Mouse (Mus musculus) stomach, embryonic 14.5 days (tissue): ENCODE data around the gene Gm11549. TPM values are rescaled to one million over a fixed set of nuclear protein-coding genes. Genes with fewer than 3 reads are reported as not detected.

Experiments
- ATAC-seq: fragments of 200-750 bp; cut with Nextera tagmentation; 2 replicates; pipeline ENCODE4 v1.8.0; 2017; ENCODE audit warnings: low read depth, moderate TSS enrichment; ENCODE audit not compliant: insufficient number of reproducible peaks, insufficient read depth, low FRiP score
- H3K27ac ChIP-seq: fragments of 300-500 bp; sonication (generic); 2 replicates; pipeline ENCODE4 v1.5.1; 2014; ENCODE audit warnings: mild to moderate bottlenecking, low read length, moderate library complexity, mixed read lengths
- H3K27me3 ChIP-seq: fragments of 300-500 bp; sonication (generic); 2 replicates; pipeline ENCODE4 v1.6.1; 2014; ENCODE audit warnings: low read length, control low read depth, mixed read lengths; ENCODE audit not compliant: control insufficient read depth, insufficient read depth
- H3K36me3 ChIP-seq: fragments of 300-500 bp; sonication (generic); 2 replicates; pipeline ENCODE4 v1.6.1; 2014; ENCODE audit warnings: mild to moderate bottlenecking, control low read depth, low read length, moderate library complexity, mixed read lengths; ENCODE audit not compliant: control insufficient read depth, insufficient read depth
- H3K4me1 ChIP-seq: fragments of 300-500 bp; sonication (generic); 2 replicates; pipeline ENCODE4 v1.6.1; 2014; ENCODE audit warnings: low read length, control low read depth, mixed read lengths; ENCODE audit not compliant: control insufficient read depth, insufficient read depth
- H3K4me2 ChIP-seq: fragments of 300-500 bp; sonication (generic); replicated peaks from 2 replicates; pipeline ENCODE4 v1.6.1; 2014; ENCODE audit warnings: low read depth, low read length, control low read depth
- H3K4me3 ChIP-seq: fragments of 300-500 bp; sonication (generic); 2 replicates; pipeline ENCODE4 v1.5.1; 2014; ENCODE audit warnings: low read depth, low read length, control low read depth
- H3K9ac ChIP-seq: fragments of 300-500 bp; sonication (generic); replicated peaks from 2 replicates; pipeline ENCODE4 v1.6.1; 2014; ENCODE audit warnings: low read depth, mild to moderate bottlenecking, control low read depth, low read length, moderate library complexity, mixed read lengths
- H3K9me3 ChIP-seq: fragments of 300-500 bp; sonication (generic); 2 replicates; pipeline ENCODE4 v1.6.1; 2016; ENCODE audit warnings: low read depth, low read length, control low read depth; ENCODE audit not compliant: control insufficient read depth
- WGBS: fragments of 180-500 bp; shearing (Covaris S2); extraction: QIAGEN DNeasy Blood & Tissue Kit; methylation state at CpG from one replicate; pipeline ENCODE4 v1.1.7; 2014; 5-methylcytosine and 5-hydroxymethylcytosine counted together
- polyA plus RNA-seq: library from polyadenylated mRNA; unstranded; fragments of >200 nt; fragmentation: Nextera tagmentation; extraction: Ambion mirVana; gene quantifications from 2 replicates; pipeline ENCODE4 v1.2.1, GENCODE M21; 2014

Gene Gm11549
- polyA plus RNA-seq, 1 experiment from 2014 or later, result 0.30 TPM

DNA sequence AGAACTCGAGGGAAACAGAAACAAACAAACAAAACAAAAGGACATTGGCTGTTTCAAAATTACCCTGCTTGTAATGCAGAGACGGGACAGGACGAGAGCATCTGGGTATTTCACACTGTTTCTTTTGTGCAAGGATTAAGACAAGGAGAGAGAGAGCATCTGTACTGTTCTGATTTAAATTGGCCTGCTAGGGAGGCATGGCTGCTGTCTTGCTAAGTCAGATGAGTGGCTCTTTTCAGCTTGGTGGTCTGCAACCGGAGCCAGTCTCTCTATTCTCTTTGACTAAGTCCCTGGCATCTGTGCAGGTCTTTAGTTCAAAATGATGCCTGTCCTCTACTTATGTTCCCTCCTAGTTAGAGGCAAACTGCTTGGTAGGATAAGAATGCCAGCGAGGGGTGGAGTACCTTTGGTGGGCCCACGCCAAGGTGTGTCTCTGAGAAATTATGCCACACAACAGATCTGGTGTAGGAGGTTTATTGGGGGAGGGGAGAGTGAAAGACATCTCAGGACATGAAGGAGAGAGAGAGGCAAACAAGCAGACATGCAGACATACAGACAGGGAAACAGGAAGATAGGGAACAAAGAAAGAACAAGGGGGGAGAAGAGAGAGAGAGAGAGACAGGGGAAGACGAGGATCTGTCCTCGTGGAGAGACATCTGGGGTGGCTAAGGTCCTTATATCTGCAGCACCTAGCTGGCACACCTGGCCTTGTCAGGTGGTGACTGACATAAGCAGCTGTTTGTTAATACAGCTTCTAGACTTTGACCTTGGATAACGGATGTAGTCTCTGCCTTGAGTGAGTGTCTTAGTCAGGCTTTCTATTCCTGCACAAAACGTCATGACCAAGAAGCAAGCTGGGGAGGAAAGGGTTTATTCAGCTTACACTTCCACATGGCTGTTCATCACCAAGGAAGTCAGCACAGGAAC lies 15.5 kb downstream of the Gm11549 start:
- H3K27ac ChIP-seq, result no peak overlapping the region
- H3K36me3 ChIP-seq, result no peaks in the 10 kb centered on the region
- H3K4me1 ChIP-seq, result no peaks in the 10 kb centered on the region
- no peak overlapping the region for H3K9ac ChIP-seq
- H3K27me3 ChIP-seq, result no peaks in the 10 kb centered on the region
- ATAC-seq, result no peak
- no peaks in the 10 kb centered on the region for H3K9me3 ChIP-seq
- WGBS, result 67% methylated on average over 10 of the region's 10 CpGs
- H3K4me3 ChIP-seq, result no peak overlapping the region
- no peak overlapping the region for H3K4me2 ChIP-seq

DNA sequence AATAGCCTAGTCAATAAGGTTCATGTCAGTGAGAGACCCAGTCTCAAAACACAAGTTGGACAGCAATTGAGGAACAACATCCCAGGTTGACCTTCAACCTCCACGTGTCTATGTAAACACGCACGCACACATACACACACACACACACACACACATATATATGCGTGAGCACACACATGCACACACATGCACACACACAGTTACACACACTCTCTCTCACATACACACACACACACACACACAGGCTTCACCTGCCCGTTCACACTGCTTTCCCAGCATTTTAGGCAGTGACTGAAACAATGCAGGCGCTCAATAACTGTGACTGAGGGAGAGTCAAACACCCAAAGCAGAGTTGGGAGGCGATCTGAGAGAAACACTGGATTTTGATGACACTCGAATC lies 16.3 kb downstream of the Gm11549 start:
- no peak overlapping the region for H3K4me3 ChIP-seq
- H3K9me3 ChIP-seq, result no peaks in the 10 kb centered on the region
- 89% methylated on average over 8 of the region's 8 CpGs for WGBS
- H3K4me2 ChIP-seq, result no peak overlapping the region
- H3K4me1 ChIP-seq, result no peaks in the 10 kb centered on the region
- no peak for ATAC-seq
- no peaks in the 10 kb centered on the region for H3K27me3 ChIP-seq
- H3K36me3 ChIP-seq, result no peaks in the 10 kb centered on the region
- H3K9ac ChIP-seq, result no peak overlapping the region
- no peak overlapping the region for H3K27ac ChIP-seq

DNA sequence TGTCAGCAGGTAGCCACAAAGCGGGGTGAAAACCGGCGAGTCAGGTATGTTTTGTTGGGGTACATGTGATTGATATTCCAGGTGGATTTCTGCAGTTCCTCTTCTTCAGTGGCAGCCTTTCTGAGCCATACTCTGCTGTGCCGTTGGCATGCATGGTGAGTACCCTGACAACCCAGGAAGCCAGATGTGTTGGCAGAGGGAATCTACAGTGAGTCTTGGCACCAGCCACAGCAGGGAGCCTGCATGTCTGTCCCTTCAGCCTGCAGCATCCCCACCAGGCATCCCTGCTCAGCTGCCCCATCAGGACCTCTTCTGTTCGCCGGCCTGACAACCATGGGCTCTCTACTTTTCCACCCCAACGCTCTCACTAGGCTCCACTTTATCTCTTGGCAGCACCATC lies 20.1 kb downstream of the Gm11549 start:
- no peaks in the 10 kb centered on the region for H3K4me1 ChIP-seq
- no peaks in the 10 kb centered on the region for H3K36me3 ChIP-seq
- no peak overlapping the region for H3K4me3 ChIP-seq
- H3K27ac ChIP-seq, result no peak overlapping the region
- H3K27me3 ChIP-seq, result no peaks in the 10 kb centered on the region
- H3K9me3 ChIP-seq, result no peaks in the 10 kb centered on the region
- H3K4me2 ChIP-seq, result no peak overlapping the region
- ATAC-seq, result no peak
- WGBS, result 73% methylated on average over 7 of the region's 7 CpGs
- no peak overlapping the region for H3K9ac ChIP-seq

DNA sequence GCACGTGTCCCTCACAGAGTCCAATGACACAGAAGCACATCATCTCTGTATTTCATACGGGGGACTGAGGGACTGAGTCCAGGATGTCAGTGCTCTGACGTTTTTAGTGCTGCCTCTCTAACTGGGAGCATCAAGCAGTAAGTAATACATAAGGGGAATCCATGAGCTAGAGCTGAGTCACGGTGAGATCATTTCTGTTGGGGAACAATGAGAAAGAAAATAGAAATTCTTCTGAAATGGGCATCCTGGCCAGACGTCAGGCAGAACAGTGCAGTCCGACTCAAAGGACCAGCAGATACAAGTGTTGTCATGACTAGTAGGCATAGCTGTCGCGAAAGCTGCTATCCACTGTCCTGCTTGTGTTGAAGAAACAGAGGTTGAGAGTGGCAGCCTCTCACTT lies 20.6 kb downstream of the Gm11549 start:
- H3K4me2 ChIP-seq, result no peak overlapping the region
- WGBS, result 84% methylated on average over 8 of the region's 8 CpGs
- no peaks in the 10 kb centered on the region for H3K27me3 ChIP-seq
- no peak overlapping the region for H3K27ac ChIP-seq
- no peaks in the 10 kb centered on the region for H3K36me3 ChIP-seq
- no peak for ATAC-seq
- H3K4me3 ChIP-seq, result no peak overlapping the region
- no peaks in the 10 kb centered on the region for H3K4me1 ChIP-seq
- no peaks in the 10 kb centered on the region for H3K9me3 ChIP-seq
- no peak overlapping the region for H3K9ac ChIP-seq

DNA sequence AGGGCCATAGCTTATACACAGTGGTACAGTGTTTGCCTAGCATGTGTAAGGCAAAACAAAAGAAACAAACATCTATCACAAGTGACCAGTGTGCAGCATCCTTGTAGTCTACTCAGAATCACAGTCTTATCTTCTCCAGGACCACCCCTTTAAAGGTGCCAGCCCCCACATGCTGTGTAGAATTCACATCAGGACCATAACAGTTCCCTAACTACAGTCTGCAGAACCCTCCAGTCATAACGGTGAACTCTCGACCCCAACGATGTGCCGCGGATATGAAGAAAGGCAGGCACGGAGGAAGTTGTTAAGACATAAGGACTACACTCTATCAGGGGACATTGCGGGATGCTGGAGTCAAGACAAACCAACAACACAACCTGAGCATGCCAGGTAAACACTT lies 22.2 kb downstream of the Gm11549 start:
- H3K4me2 ChIP-seq, result no peak overlapping the region
- no peak for ATAC-seq
- H3K9me3 ChIP-seq, result no peaks in the 10 kb centered on the region
- no peak overlapping the region for H3K4me3 ChIP-seq
- H3K4me1 ChIP-seq, result no peaks in the 10 kb centered on the region
- WGBS, result 93% methylated on average over 7 of the region's 7 CpGs
- no peak overlapping the region for H3K27ac ChIP-seq
- no peak overlapping the region for H3K9ac ChIP-seq
- no peaks in the 10 kb centered on the region for H3K27me3 ChIP-seq
- H3K36me3 ChIP-seq, result no peaks in the 10 kb centered on the region

DNA sequence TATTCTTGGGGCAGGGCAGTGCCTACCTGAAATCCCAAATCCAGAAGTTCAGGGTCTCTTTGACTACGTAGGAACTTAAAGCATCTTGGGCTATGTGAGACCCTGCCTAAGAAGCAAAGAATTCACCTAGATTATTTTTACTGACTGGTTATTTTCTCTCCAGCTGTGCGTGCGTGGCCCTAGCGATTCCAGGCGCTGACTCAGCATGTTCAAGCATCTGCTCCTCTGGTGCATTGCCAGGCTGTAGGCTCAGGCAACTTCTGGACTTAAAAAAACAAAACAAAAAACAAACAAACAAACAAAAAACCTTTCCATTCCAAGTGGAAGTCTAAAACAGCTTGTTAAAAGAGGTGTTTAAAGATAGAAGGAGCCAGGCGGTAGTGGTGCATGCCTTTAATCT lies 23.4 kb downstream of the Gm11549 start:
- Histone ChIP-seq H3K4me1 (no peaks in the 10 kb centered on the region), H3K4me2 (no peak overlapping the region), H3K27me3 (no peaks in the 10 kb centered on the region), H3K27ac (no peak overlapping the region), H3K36me3 (no peaks in the 10 kb centered on the region), H3K4me3 (no peak overlapping the region), H3K9ac (no peak overlapping the region), H3K9me3 (no peaks in the 10 kb centered on the region)
- 85% methylated on average over 6 of the region's 6 CpGs for WGBS
- no peak for ATAC-seq

DNA sequence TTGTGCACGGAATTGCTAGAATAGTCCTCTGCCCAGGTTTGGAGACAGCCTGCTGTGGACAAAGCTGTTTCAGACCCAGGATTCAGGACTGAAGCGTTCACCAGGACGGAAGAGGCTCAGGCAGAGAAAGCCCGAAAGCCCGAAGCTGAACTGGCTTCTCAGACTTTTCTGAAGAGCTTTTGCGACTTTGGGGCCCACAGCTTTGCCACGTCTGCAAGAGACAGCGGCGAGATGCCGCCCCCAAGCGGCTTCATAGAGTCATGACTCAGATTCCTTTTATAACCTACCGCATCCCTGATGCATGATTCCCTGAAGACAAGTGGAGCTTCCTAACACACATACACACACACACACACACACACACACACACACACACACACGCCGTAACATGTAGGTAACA lies 24.9 kb downstream of the Gm11549 start:
- Histone ChIP-seq H3K9me3 (no peaks in the 10 kb centered on the region), H3K36me3 (no peaks in the 10 kb centered on the region), H3K4me1 (no peaks in the 10 kb centered on the region), H3K9ac (no peak overlapping the region), H3K27me3 (no peaks in the 10 kb centered on the region), H3K27ac (no peak overlapping the region), H3K4me3 (no peak overlapping the region), H3K4me2 (no peak overlapping the region)
- 0 out of 2 replicates have a peak, but pooled peaks have one; percentile 44 for ATAC-seq
- 15% methylated on average over 14 of the region's 14 CpGs for WGBS

DNA sequence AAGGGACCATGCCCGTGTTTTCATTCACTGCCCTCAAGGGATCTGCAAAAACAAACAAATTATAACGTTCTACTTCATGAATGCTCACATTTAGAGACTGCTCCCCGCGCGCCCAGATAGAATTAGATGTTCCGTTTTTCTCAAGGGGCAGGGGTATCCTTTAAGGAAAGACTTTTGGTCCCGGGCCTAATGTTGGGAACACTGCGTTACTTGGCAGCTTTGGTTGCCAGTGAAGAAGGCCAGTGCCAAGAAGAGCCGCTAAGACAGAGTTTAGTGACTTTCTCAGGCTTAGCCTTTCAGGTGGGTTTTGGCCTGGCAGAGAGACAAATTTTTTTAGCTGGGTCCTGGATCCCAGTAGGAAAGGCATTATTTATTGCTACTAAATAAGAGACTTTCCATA lies 25.3 kb downstream of the Gm11549 start:
- ATAC-seq, result no peak
- no peaks in the 10 kb centered on the region for H3K9me3 ChIP-seq
- no peaks in the 10 kb centered on the region for H3K36me3 ChIP-seq
- no peak overlapping the region for H3K4me3 ChIP-seq
- H3K4me2 ChIP-seq, result no peak overlapping the region
- H3K9ac ChIP-seq, result no peak overlapping the region
- H3K4me1 ChIP-seq, result no peaks in the 10 kb centered on the region
- H3K27ac ChIP-seq, result no peak overlapping the region
- WGBS, result 87% methylated on average over 9 of the region's 9 CpGs
- no peaks in the 10 kb centered on the region for H3K27me3 ChIP-seq

DNA sequence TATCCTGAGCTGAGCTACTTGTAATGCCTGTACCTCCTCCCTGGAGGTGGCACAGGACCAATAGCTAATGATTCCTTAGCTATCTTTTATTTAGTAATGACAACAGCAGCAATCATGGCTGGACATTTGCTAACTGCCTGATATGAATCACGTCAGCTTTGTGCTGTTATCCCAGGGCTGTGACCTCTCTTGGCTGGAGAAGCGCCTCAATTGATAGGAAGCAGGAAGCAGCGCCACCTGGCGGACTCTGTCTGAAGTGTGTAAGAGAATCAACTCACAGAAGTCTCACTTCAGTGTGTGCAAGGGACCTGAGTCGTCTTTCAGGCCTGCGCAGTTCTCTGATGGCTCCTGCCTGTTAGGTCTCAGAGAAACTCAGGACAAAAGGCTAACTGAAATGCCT lies 26.2 kb downstream of the Gm11549 start:
- Histone ChIP-seq H3K9ac (no peak overlapping the region), H3K27ac (no peak overlapping the region), H3K9me3 (no peaks in the 10 kb centered on the region), H3K4me2 (no peak overlapping the region), H3K36me3 (no peaks in the 10 kb centered on the region), H3K4me3 (no peak overlapping the region), H3K4me1 (no peaks in the 10 kb centered on the region), H3K27me3 (no peaks in the 10 kb centered on the region)
- WGBS, result 11% methylated on average over 6 of the region's 6 CpGs
- peak; percentile 40; the same call in 1 of the 2 replicates for ATAC-seq
